Mouse (Mus musculus) thymus, adult 2 months (tissue): ENCODE data around the gene Adamtsl3.

ENCODE experiments used
- CTCF ChIP-seq: fragments of 200-500 bp; IDR thresholded peaks from 2 replicates; pipeline ENCODE4 v1.5.1; 2012; ENCODE audit warnings: mild to moderate bottlenecking, control low read depth, low read length, moderate library complexity, borderline replicate concordance; ENCODE audit not compliant: control insufficient read depth, poor library complexity, insufficient read depth; ENCODE audit errors: extremely low read depth
- POLR2A ChIP-seq: fragments of 200-500 bp; IDR thresholded peaks from 2 replicates; pipeline ENCODE4 v1.6.1; 2012; ENCODE audit warnings: mild to moderate bottlenecking, low read length, control low read depth, moderate library complexity; ENCODE audit not compliant: control insufficient read depth, poor library complexity, insufficient read depth; ENCODE audit errors: extremely low read depth

- TF ChIP-seq CTCF (no peak), POLR2A (no peak)
These were observed 62.1 kb downstream of the Adamtsl3 start for GRCm38 (mm10) chr7:82397632-82398031.
